Mouse (Mus musculus): ENCODE results near the gene Atp13a2.

The Atp13a2 gene

DNA sequence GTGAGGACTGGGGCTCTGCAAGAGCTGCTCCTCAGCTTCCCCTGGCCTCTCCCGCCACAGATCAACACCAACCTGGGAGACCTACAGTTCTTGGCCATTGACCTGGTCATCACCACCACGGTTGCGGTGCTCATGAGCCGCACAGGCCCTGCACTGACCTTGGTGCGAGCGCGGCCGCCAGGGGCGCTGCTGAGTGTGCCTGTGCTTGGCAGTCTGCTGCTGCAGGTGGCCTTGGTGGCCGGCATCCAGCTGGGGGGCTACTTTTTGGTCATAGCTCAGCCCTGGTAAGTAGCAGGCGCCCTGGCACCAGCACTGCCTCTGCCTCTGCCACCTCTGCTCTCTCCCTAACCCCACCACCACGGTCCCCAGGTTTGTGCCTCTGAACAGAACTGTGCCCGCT, 19.3 kb downstream of the Atp13a2 start:
- DNase-seq (ENCODE audit: low spot score) = no peak

DNA sequence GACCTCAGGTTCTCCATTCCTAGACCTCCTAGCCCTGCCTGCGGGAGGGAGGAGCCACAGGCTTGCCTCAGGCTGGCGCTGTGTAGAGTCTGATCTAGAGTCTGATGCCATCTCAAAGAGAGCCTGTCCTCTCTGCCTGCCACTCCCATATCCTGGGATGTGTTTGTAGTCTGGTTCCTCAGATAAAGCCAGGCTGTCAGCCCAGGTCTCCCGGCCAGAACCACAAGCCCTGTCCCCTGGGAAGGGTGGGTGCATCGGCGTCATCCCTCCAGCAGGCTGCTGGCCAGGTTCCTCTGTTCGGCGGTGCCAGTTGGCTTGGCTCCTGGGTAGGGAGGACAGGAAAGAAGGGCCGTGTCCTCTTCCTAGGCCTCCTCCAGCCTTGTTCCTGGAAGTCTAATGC, 21.4 kb downstream of the Atp13a2 start:
- no peak for DNase-seq (ENCODE audit: low spot score)

DNA sequence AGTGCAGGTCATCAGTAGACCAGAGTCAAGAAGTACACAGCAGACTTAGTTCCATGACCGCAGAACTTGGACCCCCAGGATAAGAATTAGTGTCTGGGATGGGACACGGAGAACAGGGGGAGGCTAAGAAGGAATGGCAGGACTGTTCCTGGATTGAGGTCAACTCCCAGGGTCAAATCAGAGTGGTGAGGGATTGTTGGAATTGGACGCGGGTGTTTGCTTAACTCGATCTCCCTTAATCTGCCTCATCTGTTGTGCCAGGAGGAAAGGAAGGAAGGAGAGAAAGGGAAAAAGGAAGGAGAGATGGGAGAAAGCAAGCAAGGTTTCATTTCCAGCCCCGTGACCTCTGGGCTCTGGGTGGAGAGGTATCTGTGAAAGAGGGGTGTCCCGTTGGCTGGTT, 23.4 kb downstream of the Atp13a2 start, which contains the start of gene Mfap2:
TSS of gene Mfap2 (plus strand) at position 301 of the 400 bp plus-strand sequence.
- DNase-seq (ENCODE audit: low spot score) = no peak

DNA sequence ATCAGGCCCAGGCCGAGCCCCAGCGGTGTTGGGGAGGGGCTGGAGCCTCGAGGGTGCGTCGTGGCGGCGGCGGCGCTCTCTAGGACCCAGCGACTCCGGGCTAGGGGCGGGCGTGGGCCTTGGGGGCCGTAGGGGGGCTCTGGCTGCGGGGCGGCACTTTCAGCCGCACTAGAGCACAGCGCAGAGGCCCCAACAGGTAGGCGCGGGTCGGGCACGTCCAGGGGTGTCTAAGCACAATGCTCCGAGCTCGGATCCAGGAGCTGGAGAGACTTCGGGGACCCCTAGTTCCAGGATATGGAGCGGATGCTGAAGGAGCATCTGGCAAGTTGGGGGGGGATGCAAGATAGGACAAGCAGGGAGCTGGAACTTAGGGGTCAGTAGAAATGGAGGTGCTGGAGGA, 23.9 kb downstream of the Atp13a2 start:
- DNase-seq (ENCODE audit: low spot score) = no peak

DNA sequence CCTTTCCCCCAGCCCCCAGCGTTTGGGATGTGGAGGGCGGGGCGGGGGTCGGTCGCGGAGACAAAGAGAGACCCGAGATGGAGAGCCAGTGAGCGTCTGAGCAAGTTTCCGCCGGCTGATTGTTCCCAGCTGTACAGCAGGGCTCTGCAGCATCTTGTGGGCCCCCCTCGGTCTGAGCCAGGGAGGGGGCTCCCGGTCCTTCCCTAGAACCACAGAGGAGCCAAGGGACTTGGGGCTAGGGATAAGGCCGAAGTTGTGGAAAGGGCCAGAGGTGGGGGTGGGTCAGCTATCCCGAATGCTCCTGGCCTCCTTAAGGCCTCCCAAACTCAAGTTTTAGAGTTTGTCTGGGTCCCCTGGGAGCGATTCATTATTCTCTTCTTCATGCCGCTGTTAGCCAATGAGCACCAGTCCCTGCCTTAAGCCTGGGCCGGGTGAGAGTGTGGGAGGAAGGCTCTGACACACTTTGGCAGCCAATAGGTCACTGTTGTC, 24.3 kb downstream of the Atp13a2 start:
- no peak for DNase-seq (ENCODE audit: low spot score)

DNA sequence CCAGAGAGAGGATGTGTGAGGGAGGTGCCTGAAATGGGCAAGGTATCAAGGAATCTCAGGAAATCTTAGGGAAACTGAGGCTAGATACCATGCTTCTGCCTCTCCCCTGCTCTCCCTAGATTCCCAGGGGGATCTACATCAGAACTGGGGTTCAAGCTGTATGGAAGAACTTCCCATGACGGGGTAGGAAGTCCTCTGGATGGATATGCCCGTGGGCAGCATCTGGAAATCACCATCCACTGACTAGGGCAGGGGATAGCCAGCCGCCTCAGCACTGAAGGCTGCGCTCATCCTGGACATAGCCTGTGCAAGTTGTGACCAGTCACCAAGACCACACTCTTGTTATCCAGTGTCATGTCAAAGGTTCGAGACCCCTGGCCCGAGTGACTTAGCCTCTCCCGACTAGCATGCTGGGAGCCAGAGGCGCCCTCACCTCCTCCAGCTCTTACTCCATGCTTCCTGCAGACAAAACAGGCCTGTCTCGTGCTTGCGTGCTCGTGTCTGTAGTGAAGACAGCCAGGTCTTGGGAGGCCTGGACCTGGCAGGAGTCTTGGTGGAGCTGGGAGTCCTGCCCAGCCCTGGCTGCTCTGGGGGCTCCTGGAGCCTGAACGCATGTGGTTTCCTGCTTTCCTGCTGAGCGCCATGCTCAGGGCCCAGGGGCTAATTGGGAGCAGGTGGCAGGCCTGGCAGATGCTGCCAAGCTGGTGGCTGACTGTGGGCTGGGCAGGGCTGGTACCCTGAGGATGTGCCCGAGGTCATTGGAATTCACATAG, 25.1 kb downstream of the Atp13a2 start:
- no peak for DNase-seq (ENCODE audit: low spot score)

DNA sequence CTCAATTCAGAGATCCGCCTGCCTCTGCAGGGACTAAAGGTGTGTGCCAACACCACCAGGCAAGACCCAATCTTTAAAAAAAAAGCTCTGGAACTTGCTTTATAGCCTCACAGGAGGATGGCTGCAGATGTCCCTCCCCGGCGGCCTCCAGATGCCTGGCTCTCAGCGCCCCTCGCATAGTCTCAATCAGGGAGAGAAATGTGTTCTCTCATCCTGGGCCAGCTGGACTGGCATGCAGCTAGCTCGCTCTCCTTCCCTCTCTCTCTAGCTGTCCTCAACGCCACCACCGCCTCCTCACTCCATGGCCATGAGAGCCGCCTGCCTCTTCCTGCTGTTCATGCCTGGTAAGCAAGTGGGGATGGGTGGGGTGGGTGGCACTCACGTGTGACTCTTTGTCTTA, 25.9 kb downstream of the Atp13a2 start:
- no peak for DNase-seq (ENCODE audit: low spot score)

DNA sequence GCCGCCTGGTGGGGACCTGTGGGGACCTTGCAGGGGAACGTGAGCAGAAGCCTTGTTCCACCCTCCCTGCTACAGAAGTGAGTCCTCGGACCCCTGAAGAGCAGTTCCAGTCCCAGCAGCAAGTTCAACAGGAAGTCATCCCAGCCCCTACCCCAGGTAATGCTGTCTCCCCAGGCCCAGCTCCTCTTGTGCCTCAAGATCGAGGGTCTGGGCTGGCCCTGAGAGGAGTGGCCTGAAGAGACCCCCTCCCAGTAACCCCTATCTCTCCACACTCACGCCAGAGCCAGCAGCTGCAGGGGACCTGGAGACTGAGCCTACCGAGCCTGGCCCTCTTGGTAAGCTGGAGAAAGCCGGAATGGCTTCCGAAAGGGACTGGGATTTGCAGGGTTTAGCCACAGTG, 27.4 kb downstream of the Atp13a2 start:
- no peak for DNase-seq (ENCODE audit: low spot score)

DNA sequence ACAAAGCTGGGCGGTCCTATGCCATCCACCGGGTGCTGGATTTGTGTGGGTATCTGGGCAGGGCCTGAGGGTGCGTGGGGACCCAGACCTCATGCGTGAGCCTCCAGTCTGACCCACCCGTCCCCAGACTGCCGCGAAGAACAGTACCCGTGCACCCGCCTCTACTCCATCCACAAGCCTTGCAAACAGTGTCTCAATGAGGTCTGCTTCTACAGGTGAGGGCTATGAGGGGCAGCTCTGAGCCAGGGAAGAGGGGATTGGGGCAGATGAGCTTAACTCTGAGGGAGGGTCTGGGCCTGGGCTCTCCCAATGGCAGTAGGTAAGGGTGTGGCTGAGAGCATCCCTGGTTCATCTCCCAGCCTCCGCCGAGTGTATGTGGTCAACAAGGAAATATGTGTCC, 28.2 kb downstream of the Atp13a2 start:
- DNase-seq (ENCODE audit: low spot score) = no peak

DNA sequence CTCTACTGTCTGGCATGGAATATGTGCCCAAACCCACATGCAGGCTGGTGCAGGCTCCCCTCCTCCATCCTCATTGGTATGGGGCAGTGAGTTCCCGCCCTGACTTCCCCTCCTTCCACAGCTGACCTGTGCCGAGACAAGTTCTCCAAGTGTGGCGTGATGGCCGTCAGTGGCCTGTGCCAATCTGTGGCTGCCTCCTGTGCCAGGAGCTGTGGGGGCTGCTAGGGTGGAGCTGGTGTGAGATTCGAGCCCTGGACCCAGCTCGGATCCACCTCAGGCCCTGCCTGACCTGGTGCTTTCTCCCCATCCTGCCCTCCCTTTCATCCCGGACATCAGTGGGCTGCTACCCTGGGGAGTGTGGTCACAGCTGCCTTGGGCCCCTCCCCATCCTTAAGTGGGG, 28.7 kb downstream of the Atp13a2 start:
- DNase-seq (ENCODE audit: low spot score) = no peak

DNA sequence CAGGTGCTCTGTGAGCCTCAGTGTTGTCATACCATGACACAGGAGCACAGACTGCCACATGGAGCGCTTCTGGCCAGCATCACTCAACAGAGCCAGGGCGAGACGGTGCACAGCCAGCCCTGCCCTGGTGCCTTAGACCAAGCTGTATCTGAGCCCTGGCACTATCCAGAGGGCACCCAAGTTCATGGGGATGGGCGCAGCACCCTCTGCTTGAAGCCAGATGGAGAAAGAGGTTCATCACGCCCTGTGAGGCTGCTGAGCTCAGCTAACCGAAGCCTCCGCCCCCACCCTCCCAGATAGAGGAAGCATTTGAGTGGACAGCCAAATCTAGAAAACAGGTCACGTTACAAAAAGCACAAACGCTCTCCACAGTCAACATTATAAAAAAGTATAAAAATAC, 29.6 kb downstream of the Atp13a2 start:
- DNase-seq (ENCODE audit: low spot score) = no peak

DNA sequence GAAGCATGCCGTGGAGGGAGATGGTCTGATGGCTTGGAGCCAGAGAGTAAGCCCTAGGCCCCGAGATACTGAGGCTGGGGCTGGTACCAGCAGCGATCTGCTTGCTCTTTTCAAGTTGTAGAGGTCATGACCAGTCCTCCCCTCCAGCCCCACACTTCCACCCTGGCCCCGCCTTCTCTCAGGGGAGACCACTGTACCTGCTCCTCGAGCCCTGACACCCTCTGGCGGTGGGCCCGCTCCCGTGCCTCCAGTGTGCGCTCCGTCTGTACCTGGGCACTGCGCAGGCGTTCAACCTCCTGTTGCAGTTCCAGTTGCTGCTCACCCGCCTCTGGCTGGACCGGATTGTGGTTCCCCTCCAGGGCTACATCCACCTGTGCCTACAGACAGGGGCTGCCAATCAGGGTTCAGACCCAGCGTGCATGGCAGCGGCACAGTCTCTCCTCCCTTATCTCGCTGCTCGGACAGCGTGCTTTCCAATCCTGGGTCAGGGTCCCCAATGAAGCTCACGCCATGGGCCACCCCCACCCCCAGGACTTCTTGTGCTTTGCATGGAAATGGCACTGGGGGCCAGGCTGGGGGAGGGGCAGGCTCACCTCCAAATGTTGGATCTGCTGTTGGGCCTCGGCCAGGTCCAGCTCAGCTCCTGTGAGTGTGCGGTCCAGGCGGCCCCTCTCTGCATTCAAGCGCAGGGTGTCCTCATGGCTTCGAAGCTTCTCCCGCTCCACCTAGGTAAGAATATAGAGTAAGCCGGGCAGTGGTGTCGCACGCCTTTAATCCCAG, 31.2 kb downstream of the Atp13a2 start:
- no peak for DNase-seq (ENCODE audit: low spot score)

DNA sequence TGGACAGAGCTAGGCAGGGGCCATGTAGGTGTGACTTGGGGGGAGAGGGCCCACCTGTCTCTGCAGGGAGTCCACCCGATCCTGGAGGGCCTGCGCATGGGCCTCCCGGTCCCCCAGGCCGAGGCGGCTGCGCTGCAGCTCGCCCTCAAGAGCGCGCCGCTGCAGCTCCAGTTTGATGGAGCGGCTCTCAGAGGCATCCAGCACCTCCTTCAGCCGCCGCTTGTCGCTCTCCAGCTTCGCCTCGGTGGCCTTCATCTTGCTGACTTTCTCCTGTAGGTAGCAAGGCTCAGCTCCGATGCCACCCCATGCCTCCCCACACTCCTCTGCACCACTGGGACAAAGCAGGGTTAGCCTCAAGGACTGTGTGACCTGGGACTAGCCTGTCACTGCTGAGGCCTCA, 33.5 kb downstream of the Atp13a2 start:
- no peak for DNase-seq (ENCODE audit: low spot score)

DNA sequence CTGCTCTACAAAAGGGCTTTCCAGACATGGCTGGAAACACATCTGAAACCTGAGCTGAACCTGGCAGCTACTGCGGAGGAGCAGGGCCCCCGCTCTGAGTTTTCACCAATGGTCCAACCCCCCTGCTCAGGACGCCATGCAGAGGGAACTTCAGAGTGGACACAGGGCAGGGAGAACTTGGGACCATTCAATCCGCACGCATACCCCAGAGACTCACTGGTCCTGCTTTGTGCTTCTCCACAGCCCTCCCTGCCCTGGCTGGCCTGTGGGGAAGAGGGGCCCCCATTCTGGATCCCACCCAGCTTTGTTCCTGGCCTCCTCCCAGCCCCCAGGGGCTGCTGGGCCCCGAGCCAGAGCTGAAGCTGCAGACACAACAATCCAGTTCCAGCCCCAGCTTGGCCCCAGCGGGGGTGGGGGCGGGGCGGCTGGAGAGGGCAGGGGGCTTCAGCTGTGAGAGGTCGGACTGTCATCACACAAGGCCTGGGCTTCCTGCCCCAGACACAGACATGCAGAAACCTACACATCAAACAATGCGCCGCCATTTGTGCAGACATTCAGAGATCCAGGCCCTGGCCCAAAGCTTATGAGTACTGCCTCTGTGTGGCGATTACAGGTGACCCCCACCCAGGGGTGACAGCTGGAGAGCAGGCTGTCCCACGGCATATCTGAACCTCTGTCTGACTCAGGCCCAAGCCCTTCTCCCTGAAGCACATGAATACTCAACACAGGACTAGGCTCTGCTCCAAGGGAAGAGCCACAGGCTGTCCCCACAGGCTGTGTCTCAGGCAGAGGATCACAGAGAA, 34.3 kb downstream of the Atp13a2 start:
- no peak for DNase-seq (ENCODE audit: low spot score)

DNA sequence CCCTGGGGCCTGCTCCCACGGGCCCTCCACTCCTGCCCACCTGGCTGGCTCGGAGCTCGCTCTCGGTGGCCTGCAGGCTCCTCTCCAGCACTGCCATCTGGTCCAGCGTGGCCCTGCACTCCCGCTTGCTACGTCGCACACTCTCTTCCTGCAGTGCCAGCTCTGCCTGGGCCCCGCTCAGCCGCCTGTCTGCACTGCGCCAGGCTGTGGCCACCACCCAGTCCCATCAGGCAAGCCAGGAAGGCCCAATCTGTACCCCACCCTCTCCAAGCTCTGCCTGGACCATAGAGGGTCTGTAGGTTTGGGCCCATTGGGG, 34.9 kb downstream of the Atp13a2 start:
- DNase-seq (ENCODE audit: low spot score) = no peak

DNA sequence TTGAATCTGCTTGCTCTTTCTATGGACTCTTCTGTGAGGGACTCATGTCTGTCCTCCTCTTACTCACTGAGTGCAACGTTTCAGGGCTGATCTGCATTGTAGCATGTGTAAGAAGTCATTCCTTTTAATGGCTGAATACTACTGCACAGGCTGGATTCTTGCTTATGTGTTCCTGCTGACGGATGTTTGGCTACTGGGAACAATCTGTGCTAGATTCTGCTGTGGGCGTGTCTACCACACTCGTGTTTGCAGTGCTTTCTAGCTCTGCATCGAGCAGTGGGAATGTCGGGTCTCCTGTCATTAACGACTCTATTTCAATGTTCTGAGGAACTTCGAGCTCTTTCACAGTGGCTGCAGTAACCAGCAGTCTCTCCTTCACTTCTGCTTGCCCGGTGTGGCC, 37.4 kb downstream of the Atp13a2 start:
- no peak for DNase-seq (ENCODE audit: low spot score)

DNA sequence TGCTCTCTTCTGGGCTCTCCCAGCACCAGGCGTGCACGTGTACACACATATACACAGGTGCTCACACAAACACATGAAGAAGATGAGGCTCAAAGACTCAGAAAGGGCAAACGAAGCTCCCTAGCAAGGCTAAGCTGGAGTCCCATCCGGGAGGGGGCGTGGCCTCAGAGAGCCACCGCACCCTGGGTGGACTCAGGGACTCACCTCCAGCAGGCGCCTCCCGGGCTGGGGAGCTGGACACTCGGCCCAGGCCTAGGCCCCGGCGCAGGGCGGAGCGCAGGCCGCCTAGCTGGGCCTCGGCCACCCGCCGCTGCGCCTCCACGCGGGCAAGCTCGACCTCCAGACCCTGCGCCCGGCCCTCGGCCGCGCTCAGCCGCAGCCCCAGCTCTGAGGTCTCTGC, 38.3 kb downstream of the Atp13a2 start:
- DNase-seq (ENCODE audit: low spot score) = no peak

DNA sequence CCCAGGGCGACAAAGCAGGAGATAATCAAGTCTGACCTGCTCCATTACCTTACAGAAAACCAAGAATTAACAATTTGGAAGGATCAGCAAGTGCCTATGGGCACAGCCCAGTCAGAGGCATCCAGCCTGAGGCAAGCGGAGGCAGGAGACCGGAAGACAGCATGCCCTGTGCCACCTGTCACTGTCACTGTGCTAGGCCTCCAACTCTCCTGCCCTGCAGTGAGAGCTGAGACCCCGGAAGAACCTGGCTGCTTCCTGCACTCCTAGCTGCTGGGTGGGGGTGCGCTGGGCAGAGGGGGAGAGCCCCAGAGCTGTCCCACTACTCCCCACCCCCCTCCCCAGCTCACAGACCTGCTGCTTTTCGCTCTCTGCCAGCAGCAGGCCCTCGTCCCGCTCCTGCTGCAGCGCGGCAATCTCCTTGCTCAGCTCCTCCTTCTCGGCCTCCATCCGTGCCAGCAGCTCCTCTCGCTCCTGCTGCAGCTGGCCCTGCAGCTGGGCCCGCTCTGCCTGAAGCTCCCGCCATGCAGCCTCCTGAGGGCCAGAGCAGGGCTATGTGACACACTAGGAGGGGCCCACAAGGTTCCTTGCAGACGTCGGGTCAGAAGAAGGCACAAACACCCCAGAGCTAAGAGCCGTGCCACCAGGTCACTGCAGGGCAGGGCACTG, 44.0 kb downstream of the Atp13a2 start:
- no peak for DNase-seq (ENCODE audit: low spot score)

DNA sequence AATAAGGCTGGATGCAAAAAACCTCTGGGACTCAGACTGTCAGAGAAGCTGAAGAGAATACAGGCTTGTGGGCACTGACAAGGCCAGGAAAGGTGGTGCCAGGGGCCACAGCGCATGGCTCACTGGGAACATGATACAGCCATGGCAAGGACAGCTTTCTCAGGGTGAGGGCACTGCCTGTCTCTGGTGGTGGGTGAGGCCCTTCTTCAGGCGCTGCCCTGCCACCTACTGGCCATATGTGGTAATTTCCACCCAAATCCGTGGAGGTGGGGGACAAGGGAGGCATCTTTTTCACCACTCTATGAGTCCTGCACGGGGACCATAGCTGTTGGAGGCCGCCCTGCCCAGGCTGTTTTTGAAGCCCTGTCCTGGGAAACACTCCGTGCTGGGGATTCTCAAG, 45.1 kb downstream of the Atp13a2 start:
- no peak for DNase-seq (ENCODE audit: low spot score)

DNA sequence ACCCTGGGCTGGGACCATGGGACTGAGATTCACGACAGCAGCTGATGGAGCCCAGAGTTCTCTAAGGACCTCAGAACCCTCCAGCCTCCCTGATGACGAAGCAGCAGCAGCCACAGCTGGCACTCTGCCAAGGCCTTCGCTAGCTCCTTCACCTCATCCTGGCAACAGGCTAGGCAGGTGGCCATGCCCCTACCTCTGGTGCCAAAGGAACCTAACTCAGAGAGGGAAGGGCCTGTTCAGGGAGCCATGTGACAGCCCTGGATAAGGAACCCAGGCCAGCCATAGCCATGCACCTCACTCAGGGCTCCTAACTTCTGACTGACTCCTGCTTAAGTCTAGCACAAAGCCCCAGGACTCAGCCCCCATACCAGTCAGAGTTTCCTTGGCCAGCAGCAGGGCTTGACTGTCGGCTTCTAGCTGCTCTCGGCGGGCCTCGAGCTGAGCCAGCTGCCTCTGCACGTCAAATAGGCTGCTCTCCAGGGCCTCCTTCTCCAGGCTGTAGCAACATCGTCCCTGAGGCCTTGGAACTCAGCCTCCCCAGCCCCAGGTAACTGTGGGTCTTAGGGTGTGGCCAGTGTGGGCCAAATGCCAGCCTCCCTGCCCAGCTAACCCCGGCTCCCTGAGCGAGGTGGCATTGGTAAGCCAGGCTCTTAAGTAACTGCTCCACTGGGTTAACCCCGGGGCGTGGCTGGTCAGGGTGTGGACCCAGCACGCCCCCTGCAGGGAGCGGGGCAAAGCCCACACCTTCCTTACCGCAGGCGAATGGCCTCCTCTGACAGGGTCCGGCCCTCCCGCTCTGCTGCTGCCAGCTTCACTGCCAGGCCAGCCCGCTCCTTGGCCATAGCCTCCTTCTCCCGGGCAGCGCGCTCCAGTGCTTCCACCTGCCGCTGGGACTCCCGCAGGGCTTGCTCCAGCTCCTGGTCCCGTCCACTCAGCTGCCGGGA, 47.2 kb downstream of the Atp13a2 start:
- no peak for DNase-seq (ENCODE audit: low spot score)

DNA sequence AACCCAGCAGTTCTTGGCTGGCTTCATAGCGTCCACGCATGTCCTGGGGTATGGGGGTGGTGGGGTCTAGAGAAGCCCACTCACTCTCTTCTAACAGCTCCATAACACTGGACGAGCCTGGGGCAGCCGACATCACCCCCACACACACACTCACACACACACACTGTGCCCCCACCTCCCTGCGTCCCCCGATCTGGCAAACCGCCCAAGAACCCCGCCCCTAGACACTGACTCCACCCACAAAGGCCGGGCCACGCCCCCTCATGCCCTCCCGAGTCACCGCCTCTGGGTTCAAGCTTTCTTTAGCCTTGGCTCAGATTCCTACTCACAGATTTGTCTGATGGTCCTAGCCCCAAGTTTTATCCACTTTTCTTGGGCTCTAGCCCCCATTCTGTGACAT, 54.4 kb downstream of the Atp13a2 start:
- DNase-seq (ENCODE audit: low spot score) = no peak
